Mouse (Mus musculus): ENCODE measurements around the gene Eif4g1. TPM values are rescaled to one million over a fixed set of nuclear protein-coding genes. Genes with fewer than 3 reads are reported as not detected.

Eif4g1 gene
- polyA plus RNA-seq, 1 experiment from 2014 or later, result 183 TPM

DNA sequence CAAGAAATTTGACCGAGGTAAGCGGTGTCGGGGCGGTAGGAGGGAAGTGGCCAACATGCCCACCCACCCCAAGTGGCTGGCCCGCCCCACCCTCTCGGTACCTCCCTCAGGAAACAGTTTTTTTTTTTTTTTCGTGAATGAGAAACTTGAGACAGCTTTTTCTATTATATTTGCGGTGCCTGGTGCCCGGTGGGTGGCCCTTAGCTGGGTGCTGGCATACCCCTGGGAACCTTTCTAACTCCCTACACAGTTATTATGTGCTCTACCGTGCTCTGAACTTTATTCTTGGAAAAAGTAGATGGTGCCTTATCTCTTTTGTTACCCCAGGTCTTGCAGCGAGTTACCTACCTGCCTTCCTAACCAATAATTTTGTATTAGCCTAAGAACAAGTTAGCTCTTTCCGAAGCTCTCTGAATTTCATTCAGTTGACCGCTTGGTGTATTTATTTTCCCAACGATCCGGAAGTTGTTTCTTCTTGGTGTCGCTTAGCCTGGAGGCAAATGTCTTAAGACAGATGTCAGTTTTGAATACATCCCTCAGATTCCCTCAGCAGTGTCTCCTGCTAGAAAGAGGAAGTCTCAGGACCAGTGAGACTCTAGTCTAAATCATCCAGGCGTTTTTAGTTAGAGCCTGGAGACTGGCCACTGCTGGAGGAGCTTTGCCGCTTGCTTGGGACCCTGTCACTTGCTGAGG is 50.0 kb downstream of the Eif4g1 start:
- Histone ChIP-seq H3K4me1 (ENCODE audit: insufficient read depth, low read length) (peaks cover 21% of the 10 kb centered on the region), H3K4me2 (replicated peaks; ENCODE audit: low read depth, low read length) (peak overlapping the region; percentile 90), H3K27me3 (ENCODE audit: insufficient read depth, low read length) (no peaks in the 10 kb centered on the region), H3K9me3 (ENCODE audit: low read length) (no peaks in the 10 kb centered on the region), H3K36me3 (ENCODE audit: insufficient read depth, low read length) (peaks cover 10% of the 10 kb centered on the region; the same call in 1 of the 2 replicates), H3K27ac (ENCODE audit: low read length) (peak overlapping the region; percentile 98), H3K9ac (replicated peaks; ENCODE audit: low read length) (peak overlapping the region; percentile 81), H3K4me3 (ENCODE audit: low read length) (peak overlapping the region; percentile 63)
- ATAC-seq (ENCODE audit: low FRiP score, low TSS enrichment), result peak; percentile 16; the same call in 1 of the 2 replicates
- WGBS, result 1% methylated on average over 18 of the region's 18 CpGs

DNA sequence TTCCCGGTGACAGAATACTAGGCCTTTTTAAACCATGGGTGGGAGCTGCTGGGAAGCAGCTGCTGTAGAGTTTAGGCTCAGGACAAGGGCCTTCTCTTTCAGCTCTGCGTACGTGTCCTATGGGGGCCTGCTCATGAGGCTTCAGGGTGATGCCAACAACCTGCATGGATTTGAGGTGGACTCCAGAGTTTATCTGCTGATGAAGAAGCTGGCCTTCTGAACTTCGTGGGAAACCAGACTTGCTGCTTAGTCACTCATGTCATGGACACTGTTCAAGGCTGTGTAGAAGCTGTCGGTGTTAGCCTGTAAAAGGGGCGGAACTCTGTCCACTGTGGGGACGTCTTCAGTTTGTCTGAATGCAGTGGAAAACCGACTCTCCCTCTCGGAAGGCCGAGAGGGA is 53.7 kb downstream of the Eif4g1 start:
- Histone ChIP-seq H3K4me3 (ENCODE audit: low read length) (no peak overlapping the region), H3K9me3 (ENCODE audit: low read length) (no peaks in the 10 kb centered on the region), H3K27ac (ENCODE audit: low read length) (no peak overlapping the region), H3K9ac (replicated peaks; ENCODE audit: low read length) (no peak overlapping the region), H3K4me1 (ENCODE audit: insufficient read depth, low read length) (peaks cover 6% of the 10 kb centered on the region), H3K4me2 (replicated peaks; ENCODE audit: low read depth, low read length) (no peak overlapping the region), H3K36me3 (ENCODE audit: insufficient read depth, low read length) (peaks cover 9% of the 10 kb centered on the region; the same call in 1 of the 2 replicates), H3K27me3 (ENCODE audit: insufficient read depth, low read length) (no peaks in the 10 kb centered on the region)
- ATAC-seq (ENCODE audit: low FRiP score, low TSS enrichment), result no peak
- WGBS, result 87% methylated on average over 10 of the region's 10 CpGs

DNA sequence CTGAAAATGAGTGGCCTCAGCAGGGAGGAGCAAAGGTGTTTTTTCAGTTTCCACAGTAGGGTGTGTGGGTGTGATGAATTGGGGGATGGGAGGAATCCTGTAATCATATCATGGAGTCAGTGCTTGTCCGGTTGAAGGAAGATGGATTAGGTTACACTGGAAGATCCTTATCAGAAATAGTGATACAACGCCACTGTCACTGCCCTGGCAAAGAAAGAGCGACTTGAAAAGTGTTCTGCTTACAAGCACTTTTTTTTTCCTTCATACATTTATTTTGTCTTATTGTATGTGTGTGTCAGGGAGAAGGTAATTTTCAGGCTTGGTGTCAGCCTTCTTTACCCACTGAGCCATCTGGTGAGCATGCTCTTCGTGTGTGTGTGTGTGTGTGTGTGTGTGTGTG is 54.6 kb downstream of the Eif4g1 start:
- Histone ChIP-seq H3K4me3 (ENCODE audit: low read length) (no peak overlapping the region), H3K4me1 (ENCODE audit: insufficient read depth, low read length) (peaks cover 6% of the 10 kb centered on the region), H3K27ac (ENCODE audit: low read length) (no peak overlapping the region), H3K27me3 (ENCODE audit: insufficient read depth, low read length) (no peaks in the 10 kb centered on the region), H3K9ac (replicated peaks; ENCODE audit: low read length) (no peak overlapping the region), H3K9me3 (ENCODE audit: low read length) (no peaks in the 10 kb centered on the region), H3K4me2 (replicated peaks; ENCODE audit: low read depth, low read length) (no peak overlapping the region), H3K36me3 (ENCODE audit: insufficient read depth, low read length) (peaks cover 9% of the 10 kb centered on the region; the same call in 1 of the 2 replicates)
- 52% methylated on average over 4 of the region's 4 CpGs for WGBS
- no peak for ATAC-seq (ENCODE audit: low FRiP score, low TSS enrichment)

DNA sequence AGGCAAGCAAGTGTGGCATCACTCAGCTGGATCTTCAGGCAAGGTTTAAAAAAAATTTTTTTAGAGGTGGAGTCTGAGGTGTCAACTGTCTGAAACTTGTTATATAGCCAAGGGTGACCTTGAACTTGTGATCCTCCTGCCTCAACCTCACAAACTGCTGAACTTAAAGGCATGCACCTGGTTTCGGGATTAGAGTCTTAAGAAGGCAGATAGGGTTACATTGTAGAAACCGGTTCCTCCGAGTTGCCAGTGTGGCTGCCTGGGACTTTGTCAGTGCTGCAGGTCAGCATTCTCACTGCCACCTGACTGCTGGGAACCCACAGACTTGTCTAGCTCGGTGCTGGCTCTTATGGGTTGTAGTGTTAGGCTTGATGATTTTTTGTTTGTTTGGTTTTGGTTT is 55.1 kb downstream of the Eif4g1 start:
- no peak overlapping the region for H3K4me2 ChIP-seq (replicated peaks; ENCODE audit: low read depth, low read length)
- no peak overlapping the region for H3K27ac ChIP-seq (ENCODE audit: low read length)
- H3K4me3 ChIP-seq (ENCODE audit: low read length), result no peak overlapping the region
- WGBS, result 42% methylated on average over 4 of the region's 4 CpGs
- ATAC-seq (ENCODE audit: low FRiP score, low TSS enrichment), result no peak
- H3K4me1 ChIP-seq (ENCODE audit: insufficient read depth, low read length), result peaks cover 6% of the 10 kb centered on the region
- no peaks in the 10 kb centered on the region for H3K9me3 ChIP-seq (ENCODE audit: low read length)
- H3K36me3 ChIP-seq (ENCODE audit: insufficient read depth, low read length), result peaks cover 9% of the 10 kb centered on the region; the same call in 1 of the 2 replicates
- H3K9ac ChIP-seq (replicated peaks; ENCODE audit: low read length), result no peak overlapping the region
- H3K27me3 ChIP-seq (ENCODE audit: insufficient read depth, low read length), result no peaks in the 10 kb centered on the region

DNA sequence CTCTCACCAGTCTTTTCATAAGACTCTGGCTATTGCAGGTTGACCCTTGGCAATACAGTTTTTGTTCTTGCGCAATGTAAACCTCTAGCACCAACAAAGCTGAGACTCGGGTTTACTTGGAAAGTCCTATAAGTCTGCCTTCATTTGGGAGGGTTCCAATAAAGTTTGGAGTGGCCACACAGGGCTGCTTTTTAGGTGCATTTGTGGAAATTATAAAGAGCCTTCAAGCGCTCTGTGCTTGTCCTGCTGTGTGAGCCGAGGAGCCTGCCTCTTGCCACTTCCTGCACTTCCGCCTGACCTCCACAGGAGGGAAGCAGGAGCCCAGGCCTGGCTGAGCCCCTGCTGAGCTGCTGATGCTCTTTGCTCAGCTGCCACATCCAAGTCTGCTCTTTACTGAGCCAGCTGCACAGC is 56.2 kb downstream of the Eif4g1 start:
- WGBS, result 39% methylated on average over 5 of the region's 5 CpGs
- no peaks in the 10 kb centered on the region for H3K4me1 ChIP-seq (ENCODE audit: insufficient read depth, low read length)
- peak; percentile 73 for ATAC-seq (ENCODE audit: low FRiP score, low TSS enrichment)
- no peaks in the 10 kb centered on the region for H3K9me3 ChIP-seq (ENCODE audit: low read length)
- H3K27ac ChIP-seq (ENCODE audit: low read length), result no peak overlapping the region
- no peak overlapping the region for H3K4me3 ChIP-seq (ENCODE audit: low read length)
- H3K9ac ChIP-seq (replicated peaks; ENCODE audit: low read length), result no peak overlapping the region
- no peaks in the 10 kb centered on the region for H3K27me3 ChIP-seq (ENCODE audit: insufficient read depth, low read length)
- peaks cover 9% of the 10 kb centered on the region; the same call in 1 of the 2 replicates for H3K36me3 ChIP-seq (ENCODE audit: insufficient read depth, low read length)
- no peak overlapping the region for H3K4me2 ChIP-seq (replicated peaks; ENCODE audit: low read depth, low read length)

DNA sequence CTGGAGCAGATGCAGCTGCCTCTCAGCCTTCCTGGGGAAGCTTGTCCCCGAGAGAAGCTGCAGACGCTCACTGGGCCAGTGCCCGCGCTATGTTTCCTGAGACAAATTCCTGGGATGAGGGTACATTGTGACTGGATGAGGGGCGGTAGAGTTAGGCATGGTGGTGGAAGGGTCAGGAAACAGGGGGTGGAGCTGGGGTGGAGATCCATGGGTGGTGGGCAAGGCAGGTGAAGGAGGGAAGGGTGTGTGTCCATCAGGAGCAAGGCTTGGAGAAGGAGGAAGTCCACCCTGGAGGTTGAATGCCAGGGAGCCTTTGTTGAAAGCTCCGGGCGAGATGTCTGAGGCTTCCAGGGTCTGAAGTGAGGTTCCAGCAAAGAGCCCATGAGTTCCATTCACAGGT is 57.2 kb downstream of the Eif4g1 start:
- Histone ChIP-seq H3K36me3 (ENCODE audit: insufficient read depth, low read length) (peaks cover 5% of the 10 kb centered on the region; the same call in 1 of the 2 replicates), H3K27me3 (ENCODE audit: insufficient read depth, low read length) (no peaks in the 10 kb centered on the region), H3K4me1 (ENCODE audit: insufficient read depth, low read length) (0 out of 2 replicates have a peak, but pooled peaks cover 7% of the 10 kb centered on the region), H3K9ac (replicated peaks; ENCODE audit: low read length) (no peak overlapping the region), H3K4me3 (ENCODE audit: low read length) (no peak overlapping the region), H3K9me3 (ENCODE audit: low read length) (no peaks in the 10 kb centered on the region), H3K4me2 (replicated peaks; ENCODE audit: low read depth, low read length) (no peak overlapping the region), H3K27ac (ENCODE audit: low read length) (no peak overlapping the region)
- no peak for ATAC-seq (ENCODE audit: low FRiP score, low TSS enrichment)
- WGBS, result 86% methylated on average over 7 of the region's 7 CpGs

DNA sequence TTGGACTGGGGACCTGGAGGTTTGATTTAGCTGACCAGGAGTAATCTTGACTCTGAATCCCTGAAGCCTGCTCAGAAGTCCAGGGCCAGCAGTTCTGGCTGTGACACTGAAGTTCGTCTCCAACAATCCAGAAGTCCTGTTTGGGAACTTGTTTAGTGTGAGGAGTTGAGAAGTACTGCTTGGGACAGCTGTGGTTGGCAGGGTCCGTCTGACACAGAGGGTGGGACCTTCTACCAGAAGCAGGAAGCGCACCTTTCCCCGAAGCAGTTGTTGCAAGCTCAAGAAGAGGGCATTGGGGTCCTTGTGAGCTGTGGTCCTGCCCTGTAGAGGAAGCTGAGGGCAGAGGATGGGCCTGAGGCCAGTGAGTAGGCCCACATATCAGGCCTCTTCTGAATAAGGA is 57.6 kb downstream of the Eif4g1 start:
- peaks cover under 1% of the 10 kb centered on the region; the same call in 1 of the 2 replicates for H3K36me3 ChIP-seq (ENCODE audit: insufficient read depth, low read length)
- H3K4me1 ChIP-seq (ENCODE audit: insufficient read depth, low read length), result 0 out of 2 replicates have a peak, but pooled peaks cover 9% of the 10 kb centered on the region
- H3K9ac ChIP-seq (replicated peaks; ENCODE audit: low read length), result no peak overlapping the region
- H3K4me2 ChIP-seq (replicated peaks; ENCODE audit: low read depth, low read length), result no peak overlapping the region
- H3K27ac ChIP-seq (ENCODE audit: low read length), result no peak overlapping the region
- 83% methylated on average over 4 of the region's 4 CpGs for WGBS
- no peaks in the 10 kb centered on the region for H3K9me3 ChIP-seq (ENCODE audit: low read length)
- H3K4me3 ChIP-seq (ENCODE audit: low read length), result no peak overlapping the region
- no peak for ATAC-seq (ENCODE audit: low FRiP score, low TSS enrichment)
- no peaks in the 10 kb centered on the region for H3K27me3 ChIP-seq (ENCODE audit: insufficient read depth, low read length)

DNA sequence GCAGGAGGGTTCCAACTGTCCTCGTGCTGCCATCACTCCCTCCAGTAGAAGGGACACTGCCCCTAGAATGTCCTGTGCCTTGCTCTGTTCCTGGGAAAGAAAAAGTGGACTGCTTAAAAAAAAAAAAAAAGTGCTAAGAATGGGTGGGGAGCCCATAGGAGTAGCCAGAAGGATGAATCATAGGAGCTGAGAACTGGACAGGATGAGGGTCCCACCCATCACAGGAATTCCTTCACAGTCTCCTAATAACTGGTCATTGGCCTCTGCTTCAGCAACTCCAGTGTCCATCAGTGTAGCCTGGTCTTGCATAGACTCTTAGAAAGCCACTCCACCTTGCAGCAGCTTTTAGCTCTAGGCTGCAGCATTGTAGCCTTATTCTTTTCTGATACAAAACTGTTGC is 58.3 kb downstream of the Eif4g1 start:
- Histone ChIP-seq H3K9me3 (ENCODE audit: low read length) (no peaks in the 10 kb centered on the region), H3K4me1 (ENCODE audit: insufficient read depth, low read length) (0 out of 2 replicates have a peak, but pooled peaks cover 9% of the 10 kb centered on the region), H3K36me3 (ENCODE audit: insufficient read depth, low read length) (no peaks in the 10 kb centered on the region; the same call in 1 of the 2 replicates), H3K4me2 (replicated peaks; ENCODE audit: low read depth, low read length) (no peak overlapping the region), H3K4me3 (ENCODE audit: low read length) (no peak overlapping the region), H3K27me3 (ENCODE audit: insufficient read depth, low read length) (no peaks in the 10 kb centered on the region), H3K27ac (ENCODE audit: low read length) (no peak overlapping the region), H3K9ac (replicated peaks; ENCODE audit: low read length) (no peak overlapping the region)
- ATAC-seq (ENCODE audit: low FRiP score, low TSS enrichment), result no peak
- 64% methylated on average over 1 of the region's 1 CpGs for WGBS

DNA sequence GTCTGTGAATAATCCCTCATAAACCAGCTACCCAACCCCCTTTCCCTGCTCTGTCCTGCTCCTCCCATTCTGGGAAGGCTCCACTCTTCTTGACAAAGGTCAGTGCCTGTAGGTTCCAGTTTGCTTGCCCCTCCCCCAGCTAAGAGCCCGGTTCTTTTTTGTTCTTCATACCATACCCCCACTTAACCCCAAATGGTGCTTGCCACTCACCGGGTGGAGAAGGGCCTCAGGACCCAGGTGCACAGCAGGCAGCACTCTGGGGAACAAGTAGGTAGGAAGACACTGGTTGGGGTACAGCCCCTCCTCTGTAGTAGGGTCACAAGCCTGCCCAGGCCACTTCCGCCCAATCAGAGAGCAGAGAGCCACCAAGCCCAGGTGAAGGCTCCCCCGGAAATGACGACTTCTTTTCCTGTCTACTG is 62.2 kb downstream of the Eif4g1 start:
- H3K27ac ChIP-seq (ENCODE audit: low read length), result no peak overlapping the region
- ATAC-seq (ENCODE audit: low FRiP score, low TSS enrichment), result no peak
- no peak overlapping the region for H3K4me3 ChIP-seq (ENCODE audit: low read length)
- no peak overlapping the region for H3K9ac ChIP-seq (replicated peaks; ENCODE audit: low read length)
- no peaks in the 10 kb centered on the region for H3K36me3 ChIP-seq (ENCODE audit: insufficient read depth, low read length)
- 32% methylated on average over 5 of the region's 5 CpGs for WGBS
- H3K9me3 ChIP-seq (ENCODE audit: low read length), result no peaks in the 10 kb centered on the region
- H3K4me1 ChIP-seq (ENCODE audit: insufficient read depth, low read length), result peaks cover 28% of the 10 kb centered on the region
- H3K27me3 ChIP-seq (ENCODE audit: insufficient read depth, low read length), result peaks cover 22% of the 10 kb centered on the region
- H3K4me2 ChIP-seq (replicated peaks; ENCODE audit: low read depth, low read length), result no peak overlapping the region

DNA sequence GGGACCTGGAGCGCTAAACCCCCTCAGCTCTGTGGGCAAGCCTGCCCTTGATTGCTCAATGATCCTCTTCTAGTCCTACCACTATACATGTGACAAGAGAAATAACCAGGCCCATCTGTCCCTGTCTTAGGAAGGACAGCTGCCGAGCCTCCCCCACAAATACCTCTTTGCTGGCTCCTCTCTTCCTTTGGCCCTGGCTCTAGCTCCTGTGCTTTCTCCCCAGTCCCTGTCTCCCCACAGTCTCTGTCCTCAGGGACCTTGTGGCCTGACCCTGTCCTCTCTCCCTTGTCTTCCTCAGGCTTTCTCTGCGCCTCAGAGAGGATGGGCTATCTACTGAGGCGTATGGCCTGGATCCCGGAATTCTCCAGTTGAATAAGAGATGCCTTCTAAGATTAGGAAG is 63.6 kb downstream of the Eif4g1 start:
- H3K27ac ChIP-seq (ENCODE audit: low read length), result no peak overlapping the region
- H3K4me1 ChIP-seq (ENCODE audit: insufficient read depth, low read length), result peaks cover 28% of the 10 kb centered on the region
- no peak for ATAC-seq (ENCODE audit: low FRiP score, low TSS enrichment)
- H3K4me2 ChIP-seq (replicated peaks; ENCODE audit: low read depth, low read length), result no peak overlapping the region
- no peak overlapping the region for H3K4me3 ChIP-seq (ENCODE audit: low read length)
- H3K27me3 ChIP-seq (ENCODE audit: insufficient read depth, low read length), result peaks cover 32% of the 10 kb centered on the region
- H3K9me3 ChIP-seq (ENCODE audit: low read length), result no peaks in the 10 kb centered on the region
- H3K9ac ChIP-seq (replicated peaks; ENCODE audit: low read length), result no peak overlapping the region
- H3K36me3 ChIP-seq (ENCODE audit: insufficient read depth, low read length), result no peaks in the 10 kb centered on the region
- WGBS, result 50% methylated on average over 5 of the region's 5 CpGs

All from kidney, embryonic 16.5 days (tissue).